Mouse (Mus musculus) CD4-positive, CD25-positive, alpha-beta regulatory T cell, adult 4 months (primary cell): ENCODE data around the gene Rps12. TPM values are rescaled to one million over a fixed set of nuclear protein-coding genes. Genes with fewer than 3 reads are reported as not detected.
"Not testable (repeated sequence)": the region's sequence is repeated elsewhere in the genome, so short reads cannot be mapped to it uniquely, and the experiment has no call there.

ENCODE experiments used
- ATAC-seq: one replicate; pipeline ENCODE4 v1.8.0; 2017
- polyA plus RNA-seq, 2 experiments: library from polyadenylated mRNA; unstranded; fragments of 100-300 nt; shearing (Covaris generic); gene quantifications; one replicate each; pipeline ENCODE4 v1.2.1; 2017

The Rps12 gene
- polyA plus RNA-seq, 2 experiments from 2014 or later: 121 to 593 TPM

- ATAC-seq: not testable (repeated sequence)
Observed at GRCm38 (mm10) chr10:23785599-23785998, 1.5 kb downstream of the Rps12 start.

GRCm38 (mm10) chr10:23784121-23784520 is 3.0 kb downstream of the Rps12 start:
- ATAC-seq: no peak

GRCm38 (mm10) chr10:23783493-23783884 is 3.6 kb downstream of the Rps12 start:
- no peak for ATAC-seq

DNA sequence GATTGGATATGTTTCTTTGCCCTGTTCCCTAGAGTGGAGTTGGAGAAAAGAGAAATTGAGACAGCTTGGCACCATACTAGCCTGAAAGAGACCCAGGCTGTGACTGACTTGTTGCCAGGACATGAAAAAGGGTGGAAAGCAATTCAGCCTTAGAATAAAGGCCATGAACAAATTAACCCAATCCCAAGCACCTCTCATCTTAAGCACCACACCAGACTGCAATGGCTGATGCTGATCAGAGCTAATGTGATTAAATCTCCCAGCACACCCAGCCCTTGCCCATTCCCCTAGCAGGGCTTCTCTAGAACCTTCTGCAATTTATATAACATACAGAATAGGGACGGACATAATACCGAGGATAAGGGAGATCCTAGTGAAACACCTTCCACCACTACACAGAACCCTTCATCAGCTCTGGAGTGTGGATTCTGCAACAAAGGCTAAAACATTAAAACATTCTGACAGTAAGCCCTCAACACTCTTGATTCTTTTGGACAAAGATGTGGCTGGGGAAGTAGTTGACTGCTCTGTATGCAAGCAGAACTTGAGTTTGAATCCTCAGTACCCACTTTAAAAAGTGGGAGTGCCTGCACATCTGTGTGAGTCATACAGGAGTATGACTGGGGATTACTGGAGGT is 4.1 kb downstream of the Rps12 start:
- ATAC-seq: no peak

DNA sequence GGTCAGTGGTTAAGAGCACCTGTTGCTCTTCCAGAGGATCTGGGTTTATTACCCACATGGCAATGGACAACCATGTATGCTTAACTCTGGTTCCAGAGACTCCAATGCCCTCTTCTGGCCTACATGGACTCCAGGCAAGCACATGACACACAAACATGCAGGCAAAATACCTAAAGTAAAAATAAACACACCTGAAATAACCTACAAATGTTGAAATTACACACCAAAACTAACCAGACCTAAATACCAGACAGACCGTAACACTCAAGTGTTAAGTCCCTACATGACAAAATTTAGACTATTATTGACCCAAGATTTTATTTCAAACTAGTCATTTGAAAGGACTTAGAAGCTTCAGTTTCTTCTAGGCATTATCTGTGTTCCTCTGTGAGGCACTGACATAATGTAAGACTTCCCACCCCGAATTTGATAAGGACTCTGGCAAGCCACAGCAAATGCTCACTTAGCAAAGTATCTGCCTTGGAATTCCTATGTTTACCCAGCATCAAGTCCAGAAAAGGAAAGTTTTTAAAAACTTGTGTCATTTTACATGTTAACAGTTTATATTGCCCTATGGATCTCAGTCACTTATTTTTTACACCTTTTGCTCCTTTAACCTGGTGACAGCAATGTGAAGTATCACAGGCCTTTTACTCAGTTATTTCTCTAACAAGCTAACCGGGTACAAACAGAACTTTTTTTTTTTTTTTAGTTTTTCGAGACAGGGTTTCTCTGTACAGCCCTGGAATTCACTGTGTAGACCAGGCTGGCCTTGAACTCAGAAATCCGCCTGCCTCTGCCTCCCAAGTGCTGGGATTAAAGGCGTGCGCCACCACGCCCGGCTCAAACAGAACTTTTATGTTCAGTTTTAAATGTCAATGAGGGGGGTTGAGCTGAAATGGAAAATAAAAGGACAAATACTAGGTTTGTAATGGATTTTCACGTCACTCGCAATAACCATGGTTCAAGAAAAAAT is 5.0 kb downstream of the Rps12 start:
- ATAC-seq: no peak

DNA sequence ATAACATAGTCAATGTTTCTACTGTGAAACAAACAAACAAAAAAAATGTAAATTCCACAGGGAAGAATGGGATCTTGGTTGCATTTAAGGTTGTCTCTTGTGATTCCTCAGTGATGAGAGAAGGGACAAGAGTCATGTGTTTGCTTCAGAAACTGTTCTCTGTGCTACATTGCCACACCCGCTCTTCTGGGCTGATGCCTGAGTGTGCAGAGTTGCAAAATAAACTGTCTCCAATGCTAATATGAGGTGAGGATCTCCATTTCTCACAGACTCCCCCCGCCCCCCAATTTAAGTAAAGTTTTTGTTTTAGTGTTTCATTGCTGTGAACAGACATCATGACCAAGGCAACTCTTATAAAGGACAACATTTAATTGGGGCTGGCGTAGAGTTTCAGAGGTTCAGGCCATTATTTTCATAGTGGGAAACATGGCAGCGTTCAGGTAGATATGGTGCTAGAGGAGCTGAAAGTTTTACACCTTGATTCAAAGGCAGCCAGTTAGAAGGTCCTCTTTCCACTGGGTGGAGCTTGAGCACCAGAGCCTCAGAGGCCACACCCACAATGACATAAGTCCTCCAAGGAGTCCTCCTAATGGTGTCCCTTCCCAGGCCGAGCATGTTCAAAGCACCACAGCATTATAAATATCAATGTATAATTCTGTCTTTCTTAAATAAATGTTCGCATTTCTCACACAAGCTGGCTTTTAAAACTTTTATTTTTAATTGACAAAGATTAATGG is 6.4 kb downstream of the Rps12 start:
- ATAC-seq: peak; percentile 31

GRCm38 (mm10) chr10:23777288-23777945 is 9.7 kb downstream of the Rps12 start:
- ATAC-seq: no peak

DNA sequence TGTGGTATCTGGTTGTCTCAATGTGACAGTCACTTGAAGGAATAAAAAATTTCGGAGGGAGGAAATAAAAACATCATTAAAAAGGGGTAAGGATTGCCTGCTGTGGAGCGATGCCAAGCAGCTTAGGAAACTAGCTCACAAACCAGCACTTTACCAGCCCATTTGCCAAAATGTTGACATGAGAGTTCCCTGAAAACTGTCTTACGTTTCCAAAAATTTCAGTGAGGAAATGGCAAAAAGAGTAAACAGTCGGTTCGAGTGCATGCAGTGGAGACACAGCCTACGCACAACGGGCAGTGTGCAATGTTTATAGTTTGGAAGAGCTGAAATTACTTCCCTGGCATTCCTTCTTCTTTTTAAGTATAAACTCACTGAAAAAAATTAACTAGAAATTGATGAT is 32.9 kb downstream of the Rps12 start:
- ATAC-seq: no peak

Other genes starting within 250 kb of the Rps12 start
- not detected for gene Slc18b1, start 9.7 kb upstream of the Rps12 start, polyA plus RNA-seq
- gene Vnn3, start 64.2 kb upstream of the Rps12 start, polyA plus RNA-seq: under 1 TPM in 1 of 2 experiments, not detected in 1; 0.17 TPM
- not detected for gene Vnn1, start 107.4 kb upstream of the Rps12 start, polyA plus RNA-seq
- not detected for gene Taar1, start 133.1 kb upstream of the Rps12 start, polyA plus RNA-seq
- not detected for gene Taar2, start 151.3 kb upstream of the Rps12 start, polyA plus RNA-seq
- gene Taar3, start 162.3 kb upstream of the Rps12 start, polyA plus RNA-seq: not detected
- not detected for gene Taar4, start 173.2 kb upstream of the Rps12 start, polyA plus RNA-seq
- not detected for gene Taar5, start 183.4 kb upstream of the Rps12 start, polyA plus RNA-seq
- not detected for gene Taar6, start 198.4 kb upstream of the Rps12 start, polyA plus RNA-seq
- not detected for gene Taar7a, start 206.2 kb upstream of the Rps12 start, polyA plus RNA-seq
- not detected for gene Taar7b, start 212.7 kb upstream of the Rps12 start, polyA plus RNA-seq
- gene Taar7d, start 239.9 kb upstream of the Rps12 start, polyA plus RNA-seq: not detected